Mouse (Mus musculus) brain, adult 2 months (tissue): Measurements from ENCODE around the gene Yju2.

Source experiments
- DNase-seq: peaks from one replicate; pipeline ENCODE4 v3.0.0; 2011; ENCODE audit warnings: low read depth, low spot score

The Yju2 gene

GRCm38 (mm10) chr17:56006956-56007355 lies 48.1 kb downstream of the Yju2 start:
- no peak for DNase-seq

- DNase-seq: no peak
Measured at GRCm38 (mm10) chr17:56007444-56008355, 48.8 kb downstream of the Yju2 start.

- peak; percentile 99 for DNase-seq
Measured at GRCm38 (mm10) chr17:56008356-56009087, 49.6 kb downstream of the Yju2 start.

- DNase-seq: peak; percentile 97
Measured at GRCm38 (mm10) chr17:56009088-56009961, 50.4 kb downstream of the Yju2 start.

- DNase-seq: no peak
Measured at GRCm38 (mm10) chr17:56009962-56010240, 51.0 kb downstream of the Yju2 start.

- DNase-seq: no peak
Measured at GRCm38 (mm10) chr17:56010255-56010654, 51.4 kb downstream of the Yju2 start.

- DNase-seq: peak; percentile 65
Measured at GRCm38 (mm10) chr17:56010681-56011080, 51.8 kb downstream of the Yju2 start.

- peak; percentile 67 for DNase-seq
Measured at GRCm38 (mm10) chr17:56011441-56011840, 52.5 kb downstream of the Yju2 start.

GRCm38 (mm10) chr17:56015293-56015692 lies 56.4 kb downstream of the Yju2 start:
- no peak for DNase-seq

GRCm38 (mm10) chr17:56016382-56016781 lies 57.5 kb downstream of the Yju2 start:
- no peak for DNase-seq

- no peak for DNase-seq
Measured at GRCm38 (mm10) chr17:56016793-56017785, 58.2 kb downstream of the Yju2 start.

GRCm38 (mm10) chr17:56017848-56018247 lies 58.9 kb downstream of the Yju2 start:
- no peak for DNase-seq
